Mouse (Mus musculus) right cerebral cortex, postnatal 25 days (tissue): ENCODE results near the gene Tef.

Source experiments
- DNase-seq: peaks from one replicate; pipeline ENCODE4 v3.0.0; 2022

The Tef gene

GRCm38 (mm10) chr15:81800391-81800790 is 1.8 kb upstream of the Tef start:
- no peak for DNase-seq

- peak; percentile 73 for DNase-seq
Observed at GRCm38 (mm10) chr15:81802941-81803351, 725 bp downstream of the Tef start.

DNA sequence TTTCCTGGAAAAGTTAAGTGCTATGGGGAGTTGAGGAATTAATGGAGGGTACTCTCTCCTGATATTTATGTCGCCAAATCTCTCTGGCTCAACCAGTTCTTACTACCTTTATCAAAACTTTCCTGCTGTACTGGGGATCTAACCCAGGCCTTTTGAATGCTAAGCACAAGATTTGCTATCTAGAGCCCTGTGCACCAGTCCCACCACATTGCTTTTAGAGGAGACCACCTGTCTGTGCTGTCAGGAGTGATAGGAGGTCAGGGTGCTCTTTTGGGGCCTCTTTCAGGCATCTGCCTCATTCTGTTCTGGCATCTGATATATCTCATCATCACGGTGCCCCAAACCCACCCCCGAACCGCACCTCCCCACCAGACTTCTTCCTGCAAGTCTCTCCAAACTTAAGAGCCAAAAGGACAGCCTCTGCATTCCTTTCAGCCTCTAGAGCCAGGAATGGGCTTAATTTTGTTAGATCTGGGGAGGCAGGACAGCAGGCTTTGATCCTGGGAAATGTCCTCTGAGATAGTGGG is 1.3 kb downstream of the Tef start:
- no peak for DNase-seq

GRCm38 (mm10) chr15:81804172-81804571 is 2.0 kb downstream of the Tef start:
- no peak for DNase-seq

GRCm38 (mm10) chr15:81804883-81805282 is 2.7 kb downstream of the Tef start:
- no peak for DNase-seq

GRCm38 (mm10) chr15:81805624-81806023 is 3.4 kb downstream of the Tef start:
- DNase-seq, result no peak

- DNase-seq, result no peak
Observed at GRCm38 (mm10) chr15:81806621-81807404, 4.6 kb downstream of the Tef start.

GRCm38 (mm10) chr15:81808799-81809198 is 6.6 kb downstream of the Tef start:
- no peak for DNase-seq

GRCm38 (mm10) chr15:81809550-81809949 is 7.3 kb downstream of the Tef start:
- no peak for DNase-seq

- peak; percentile 74 for DNase-seq
Observed at GRCm38 (mm10) chr15:81810150-81810549, 7.9 kb downstream of the Tef start.

DNA sequence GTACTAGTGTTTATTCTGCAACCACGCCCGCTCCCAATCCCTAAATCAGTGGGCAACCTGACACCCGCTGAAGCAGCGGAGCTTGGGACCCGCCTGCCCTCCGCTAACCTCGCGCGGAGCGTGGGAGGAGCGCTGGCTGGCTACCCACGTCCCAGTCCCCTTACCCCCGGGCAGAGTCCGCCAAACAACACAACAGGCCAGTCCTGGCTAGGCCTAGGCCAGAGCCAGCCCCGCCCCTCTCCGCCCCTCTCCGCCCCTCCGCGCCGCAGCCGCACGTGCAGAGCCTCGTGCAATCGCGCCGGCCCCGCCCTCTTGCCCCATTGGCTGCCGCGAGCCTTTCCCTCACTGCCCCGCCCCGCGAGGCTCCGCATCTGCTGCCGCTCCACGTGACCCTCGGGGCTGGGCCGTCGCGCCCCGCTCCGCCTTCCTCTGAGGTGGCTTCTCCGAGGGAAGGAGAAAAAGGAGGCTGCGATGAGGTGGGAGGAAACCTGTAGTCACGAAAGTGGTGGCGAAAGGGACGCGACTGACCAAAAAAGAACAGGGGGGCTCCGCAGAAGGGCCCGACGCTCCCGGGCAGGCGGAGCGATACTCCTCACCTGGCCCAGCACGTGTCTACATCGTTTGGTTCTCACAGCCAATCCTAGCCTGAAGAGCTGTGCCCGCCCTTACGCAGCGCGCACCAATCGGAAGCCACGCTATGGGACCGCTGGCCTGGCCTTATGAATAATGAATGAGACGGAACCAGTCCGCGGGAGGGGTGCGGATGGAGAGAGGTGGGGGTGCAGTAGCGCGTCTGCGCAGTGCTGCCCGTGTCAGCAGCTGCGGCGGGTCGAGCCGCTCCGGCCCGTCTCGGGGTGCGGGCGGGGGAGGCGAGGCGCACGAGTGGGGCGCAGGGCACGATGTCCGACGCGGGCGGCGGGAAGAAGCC is 8.7 kb downstream of the Tef start:
- peak; percentile 98 for DNase-seq

DNA sequence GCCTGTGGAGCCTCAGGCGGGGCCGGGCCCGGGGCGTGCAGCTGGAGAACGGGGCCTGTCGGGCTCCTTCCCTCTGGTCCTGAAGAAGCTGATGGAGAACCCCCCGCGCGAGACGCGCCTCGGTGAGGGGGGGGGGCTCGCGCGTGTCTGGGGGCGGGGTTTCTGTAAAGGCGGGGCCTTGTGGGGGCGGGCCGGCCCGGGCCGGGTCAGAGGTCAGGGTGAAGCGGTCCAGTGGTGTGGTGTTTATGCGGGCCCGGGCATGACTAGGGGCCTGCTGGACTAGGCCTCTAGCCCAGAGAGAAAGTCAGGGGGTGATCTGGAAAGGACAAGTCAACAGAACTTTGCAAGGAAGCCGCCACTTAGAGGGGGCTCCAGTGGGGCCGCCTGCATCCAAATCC is 9.4 kb downstream of the Tef start:
- DNase-seq, result no peak

GRCm38 (mm10) chr15:81812287-81812686 is 10.1 kb downstream of the Tef start:
- no peak for DNase-seq

DNA sequence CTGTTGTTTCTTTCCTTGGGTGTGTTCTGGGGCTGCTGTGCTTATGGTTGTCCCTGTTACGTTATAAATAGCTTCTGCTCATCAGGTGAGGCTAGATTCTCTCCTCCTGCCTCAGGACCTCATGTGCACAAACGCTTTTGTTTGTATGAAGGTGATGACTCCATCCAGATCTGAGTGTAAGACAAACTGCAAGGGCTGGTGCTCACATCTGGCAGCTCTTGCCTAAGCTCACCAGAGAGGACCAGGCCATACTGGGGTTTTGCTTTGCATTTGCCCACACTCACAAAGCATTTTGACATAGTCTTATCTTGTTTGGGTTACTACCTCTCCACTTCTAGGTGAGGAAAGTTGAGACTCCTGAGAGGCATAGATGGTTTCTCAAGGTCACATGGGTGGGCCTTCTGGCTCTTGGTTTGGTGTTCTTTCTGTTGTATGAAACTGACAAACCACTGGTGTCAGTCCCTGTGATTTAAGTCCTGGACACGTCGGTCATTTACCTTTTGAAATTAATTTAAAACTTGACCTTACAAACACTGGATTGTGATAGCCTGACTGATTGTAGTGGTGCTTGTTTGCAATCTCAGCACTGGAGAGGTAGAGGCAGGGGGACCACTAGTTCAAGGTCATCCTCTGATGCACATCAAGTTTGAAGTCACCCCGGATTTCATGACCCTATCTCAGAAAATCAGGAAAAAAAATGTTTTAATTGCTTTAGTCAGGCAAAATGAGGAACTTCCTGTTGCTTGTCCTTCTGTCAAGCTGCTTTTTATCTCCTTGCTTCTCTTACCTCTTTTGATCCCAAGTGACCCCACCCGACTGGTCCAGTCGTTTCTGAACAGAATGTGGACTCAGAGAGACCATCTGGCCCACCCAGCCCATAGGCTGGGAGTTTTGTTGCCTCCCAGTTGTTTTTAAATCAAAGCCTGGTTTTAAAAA is 10.7 kb downstream of the Tef start:
- DNase-seq, result no peak

GRCm38 (mm10) chr15:81813986-81814705 is 11.9 kb downstream of the Tef start:
- no peak for DNase-seq

DNA sequence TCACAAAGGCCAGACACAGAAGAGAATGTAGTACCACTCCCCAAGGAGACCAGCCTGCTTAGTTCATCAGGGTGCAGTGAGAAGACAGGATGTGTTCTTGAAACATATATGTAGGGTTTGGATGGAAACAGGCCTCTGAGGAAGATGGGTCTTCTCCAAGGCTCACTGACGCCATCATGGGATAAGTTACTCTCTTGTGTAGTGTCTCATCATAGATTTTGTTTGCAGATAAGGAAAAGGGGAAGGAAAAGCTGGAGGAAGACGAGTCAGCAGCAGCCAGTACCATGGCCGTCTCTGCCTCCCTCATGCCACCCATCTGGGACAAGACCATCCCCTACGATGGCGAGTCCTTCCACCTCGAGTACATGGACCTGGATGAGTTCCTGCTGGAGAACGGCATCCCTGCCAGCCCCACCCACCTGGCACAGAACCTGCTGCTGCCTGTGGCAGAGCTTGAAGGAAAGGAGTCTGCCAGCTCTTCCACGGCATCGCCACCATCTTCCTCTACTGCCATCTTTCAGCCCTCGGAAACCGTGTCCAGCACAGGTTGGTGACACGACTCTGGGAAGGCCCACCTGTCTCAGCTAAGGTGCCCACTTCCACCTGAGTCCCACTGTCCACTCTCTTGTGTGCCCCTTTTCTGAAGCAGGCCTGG is 12.6 kb downstream of the Tef start:
- DNase-seq, result no peak

GRCm38 (mm10) chr15:81818404-81818803 is 16.2 kb downstream of the Tef start:
- DNase-seq, result no peak

DNA sequence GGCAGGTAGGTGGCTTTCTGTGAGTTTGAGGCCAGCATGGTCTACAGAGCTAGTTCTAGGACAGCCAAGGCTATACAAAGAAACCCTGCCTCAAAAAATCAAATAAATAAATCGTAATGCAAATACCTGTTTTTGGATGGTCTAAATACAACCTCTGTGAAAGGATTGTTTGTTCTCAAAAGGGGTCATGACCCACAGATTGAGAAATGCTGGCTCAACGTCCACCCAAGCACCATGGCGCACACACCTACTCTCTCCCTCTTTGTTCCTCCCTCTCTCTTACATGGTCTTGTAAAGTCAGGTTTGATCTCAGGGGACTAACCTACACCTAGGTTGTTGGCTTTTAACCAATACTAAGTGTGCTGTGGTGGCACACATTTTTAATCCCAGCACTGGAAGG is 20.4 kb downstream of the Tef start:
- DNase-seq, result no peak

- DNase-seq, result no peak
Observed at GRCm38 (mm10) chr15:81824832-81825231, 22.6 kb downstream of the Tef start.

DNA sequence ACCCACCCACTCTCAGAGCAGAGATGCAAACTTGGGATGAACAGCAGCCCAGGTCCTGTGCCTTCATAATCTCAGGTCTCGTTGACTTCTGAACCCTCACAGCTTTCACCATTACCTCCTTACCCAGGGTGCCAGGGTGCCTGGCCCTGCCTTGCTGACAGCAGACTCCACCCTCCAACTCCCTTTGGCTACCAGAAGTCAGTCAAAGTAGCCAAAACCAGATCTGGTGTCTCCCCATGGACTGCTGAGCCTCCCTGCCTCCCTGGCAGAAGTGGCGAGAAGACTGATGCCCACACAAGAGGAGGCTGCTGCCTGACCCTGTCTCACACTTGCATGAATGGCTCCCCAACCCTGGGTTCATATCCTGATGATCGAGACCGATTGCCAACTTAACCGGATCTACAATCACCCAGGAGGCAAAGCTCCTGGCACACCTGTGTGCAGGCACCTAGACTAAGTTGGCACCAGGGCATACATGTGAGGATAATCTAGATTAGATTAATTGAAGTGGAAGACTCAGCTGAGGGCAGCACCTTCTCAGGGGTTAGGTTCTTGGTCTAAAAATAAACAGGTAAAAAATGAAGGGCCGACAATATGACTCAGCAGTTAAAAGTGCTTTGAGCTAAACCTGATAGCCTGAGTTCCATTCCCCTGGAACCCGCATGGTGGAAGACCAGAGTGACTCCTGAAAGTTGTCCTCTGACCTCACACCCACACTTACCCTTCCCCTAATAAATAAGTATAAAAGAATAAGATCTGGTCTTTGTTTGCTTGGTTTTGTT is 26.4 kb downstream of the Tef start:
- no peak for DNase-seq

DNA sequence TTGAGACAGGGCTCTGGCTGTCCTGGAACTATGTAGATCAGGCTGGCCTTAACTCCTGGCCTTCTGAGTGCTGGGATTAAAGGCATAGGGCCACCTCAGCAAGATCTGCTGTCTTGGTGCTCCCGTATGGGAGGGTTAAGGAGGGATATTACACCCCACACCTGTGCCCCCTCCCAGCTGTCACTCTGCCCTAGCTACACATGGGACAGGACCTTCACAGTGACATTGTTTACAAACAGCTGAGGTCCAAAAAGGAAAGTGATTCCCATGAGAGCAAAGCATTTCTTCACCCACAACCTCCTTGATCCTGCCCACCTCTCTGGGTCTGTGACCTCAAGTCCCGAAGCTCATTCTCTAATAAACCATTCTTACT is 27.0 kb downstream of the Tef start:
- DNase-seq, result no peak
